Mouse (Mus musculus) ovary, adult 2 months (tissue): ENCODE data around the gene Chga. TPM values are rescaled to one million over a fixed set of nuclear protein-coding genes. Genes with fewer than 3 reads are reported as not detected.

Experiments
- polyA plus RNA-seq: library from polyadenylated mRNA; depleted of rRNA; stranded (reverse); fragments of >200 nt; gene quantifications from 2 replicates; pipeline ENCODE4 v1.2.3, GENCODE M21; 2012; rRNA removed

The Chga gene
- 1.5 and 1.6 TPM in 2 replicates for polyA plus RNA-seq

GRCm38 (mm10) chr12:102554721-102555516, at the start of gene Chga:
Gene Chga (plus strand): TSS chr12:102554969.

Other genes starting within 250 kb of the Chga start
- 344 and 377 TPM in 2 replicates for gene Lgmn, start 115.2 kb upstream of the Chga start, polyA plus RNA-seq
- 9.7 and 10.1 TPM in 2 replicates for gene Golga5, start 85.8 kb upstream of the Chga start, polyA plus RNA-seq
- gene Itpk1, start 150.0 kb downstream of the Chga start, polyA plus RNA-seq = 39.0 and 43.3 TPM in 2 replicates
- 0.67 and 0.68 TPM in 2 replicates for gene Moap1, start 188.7 kb downstream of the Chga start, polyA plus RNA-seq
- gene Tmem251, start 188.8 kb downstream of the Chga start, polyA plus RNA-seq = 3.2 and 3.4 TPM in 2 replicates
- 0.77 and 1.1 TPM in 2 replicates for gene Gm28051, start 202.8 kb downstream of the Chga start, polyA plus RNA-seq
- 13.7 and 14.7 TPM in 2 replicates for gene Gon7, start 202.8 kb downstream of the Chga start, polyA plus RNA-seq
- gene Ubr7, start 203.0 kb downstream of the Chga start, polyA plus RNA-seq = 12.0 and 13.9 TPM in 2 replicates
- gene Gm20604, start 203.7 kb downstream of the Chga start, polyA plus RNA-seq = 1.9 and 2.3 TPM in 2 replicates